Mouse (Mus musculus): ENCODE data around the gene Rps18. TPM values are rescaled to one million over a fixed set of nuclear protein-coding genes. Genes with fewer than 3 reads are reported as not detected.
"Not testable (repeated sequence)": the region's sequence is repeated elsewhere in the genome, so short reads cannot be mapped to it uniquely, and the experiment has no call there.

Gene Rps18
- polyA plus RNA-seq, 1 experiment from 2014 or later: 2,014 TPM

DNA sequence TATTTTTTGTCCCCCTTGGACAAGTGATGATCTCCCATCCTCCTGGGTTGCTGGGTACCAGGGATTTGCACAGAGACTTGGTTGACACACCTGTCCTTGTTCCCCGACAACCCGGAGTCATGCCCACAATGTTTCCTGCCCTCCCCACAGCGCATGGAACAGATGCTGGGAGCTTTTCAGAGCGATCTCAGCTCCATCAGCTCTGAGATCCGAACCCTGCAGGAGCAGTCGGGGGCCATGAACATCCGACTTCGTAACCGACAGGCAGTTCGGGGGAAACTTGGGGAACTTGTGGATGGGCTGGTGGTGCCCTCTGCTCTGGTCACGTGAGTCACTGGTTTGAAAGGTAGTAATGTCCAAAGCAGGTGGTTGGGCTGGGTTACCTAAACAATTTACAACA, 2.6 kb upstream of the Rps18 start:
- ATAC-seq (ENCODE audit: low FRiP score, low TSS enrichment): no peak
- Histone ChIP-seq H3K36me3 (ENCODE audit: control insufficient read depth, insufficient read depth, low read length) (peaks cover 49% of the 10 kb centered on the region), H3K9me3 (ENCODE audit: control insufficient read depth, low read length) (no peaks in the 10 kb centered on the region), H3K4me1 (ENCODE audit: control insufficient read depth, insufficient read depth, low read length) (peaks cover 13% of the 10 kb centered on the region), H3K4me3 (ENCODE audit: low read length) (no peak overlapping the region), H3K27me3 (ENCODE audit: control insufficient read depth, insufficient read depth, low read length) (no peaks in the 10 kb centered on the region), H3K4me2 (replicated peaks; ENCODE audit: low read depth, low read length) (no peak overlapping the region), H3K27ac (ENCODE audit: low read depth, low read length) (no peak overlapping the region), H3K9ac (ENCODE audit: low read depth, low read length) (no peak overlapping the region)
- 96% methylated on average over 11 of the region's 11 CpGs for WGBS

DNA sequence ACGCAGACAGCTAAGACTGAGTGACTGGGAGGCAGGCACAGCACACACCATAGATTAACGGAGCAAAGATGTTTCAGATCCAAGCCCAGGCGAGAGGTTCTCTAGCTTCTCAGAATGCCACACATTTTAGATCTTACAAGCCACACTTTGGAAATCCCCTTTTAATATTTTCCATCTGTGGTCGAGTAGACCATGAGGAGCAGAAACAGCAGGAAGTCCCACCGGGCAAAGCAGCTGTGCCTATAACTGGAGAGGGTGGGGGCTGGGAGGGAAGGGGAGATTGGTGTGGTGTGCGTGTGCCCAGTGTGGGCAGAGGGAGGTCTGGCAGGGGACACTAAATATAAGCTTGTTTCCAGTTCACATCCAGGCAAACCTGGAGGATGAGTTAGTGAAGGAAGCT, 1.7 kb upstream of the Rps18 start:
- Histone ChIP-seq H3K4me2 (replicated peaks; ENCODE audit: low read depth, low read length) (no peak overlapping the region), H3K9ac (ENCODE audit: low read depth, low read length) (no peak overlapping the region), H3K27me3 (ENCODE audit: control insufficient read depth, insufficient read depth, low read length) (no peaks in the 10 kb centered on the region), H3K27ac (ENCODE audit: low read depth, low read length) (no peak overlapping the region), H3K4me1 (ENCODE audit: control insufficient read depth, insufficient read depth, low read length) (peaks cover 23% of the 10 kb centered on the region), H3K36me3 (ENCODE audit: control insufficient read depth, insufficient read depth, low read length) (peaks cover 49% of the 10 kb centered on the region), H3K9me3 (ENCODE audit: control insufficient read depth, low read length) (no peaks in the 10 kb centered on the region), H3K4me3 (ENCODE audit: low read length) (no peak overlapping the region)
- ATAC-seq (ENCODE audit: low FRiP score, low TSS enrichment): no peak
- 89% methylated on average over 6 of the region's 6 CpGs for WGBS

DNA sequence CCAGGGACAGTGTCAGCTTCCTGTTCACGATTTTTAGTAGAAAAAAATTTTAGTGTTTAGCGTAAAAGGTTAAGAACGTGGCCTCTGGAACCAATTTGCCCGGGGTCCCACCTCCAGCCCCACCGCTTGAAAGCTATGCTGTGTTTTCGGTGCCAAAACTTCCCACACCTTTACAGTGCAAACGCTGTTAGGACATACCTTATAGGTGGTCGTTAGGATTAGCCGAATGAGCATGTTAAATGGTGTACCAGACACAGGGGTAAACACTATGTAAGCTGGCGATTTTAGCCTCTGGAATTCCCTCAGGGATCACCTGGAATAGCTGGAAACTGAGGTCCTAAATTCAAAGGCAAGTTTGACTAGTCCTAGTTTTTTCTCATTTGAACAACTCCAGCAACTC, 535 bp upstream of the Rps18 start:
- ATAC-seq (ENCODE audit: low FRiP score, low TSS enrichment): no peak
- peak overlapping the region; percentile 87 for H3K4me2 ChIP-seq (replicated peaks; ENCODE audit: low read depth, low read length)
- 8% methylated on average over 10 of the region's 10 CpGs for WGBS
- no peaks in the 10 kb centered on the region for H3K9me3 ChIP-seq (ENCODE audit: control insufficient read depth, low read length)
- H3K9ac ChIP-seq (ENCODE audit: low read depth, low read length): peak overlapping the region; percentile 79
- peaks cover 28% of the 10 kb centered on the region for H3K4me1 ChIP-seq (ENCODE audit: control insufficient read depth, insufficient read depth, low read length)
- H3K4me3 ChIP-seq (ENCODE audit: low read length): peak overlapping the region; percentile 80
- H3K27ac ChIP-seq (ENCODE audit: low read depth, low read length): peak overlapping the region; percentile 88; the same call in 1 of the 2 replicates
- peaks cover 54% of the 10 kb centered on the region for H3K36me3 ChIP-seq (ENCODE audit: control insufficient read depth, insufficient read depth, low read length)
- no peaks in the 10 kb centered on the region for H3K27me3 ChIP-seq (ENCODE audit: control insufficient read depth, insufficient read depth, low read length)

DNA sequence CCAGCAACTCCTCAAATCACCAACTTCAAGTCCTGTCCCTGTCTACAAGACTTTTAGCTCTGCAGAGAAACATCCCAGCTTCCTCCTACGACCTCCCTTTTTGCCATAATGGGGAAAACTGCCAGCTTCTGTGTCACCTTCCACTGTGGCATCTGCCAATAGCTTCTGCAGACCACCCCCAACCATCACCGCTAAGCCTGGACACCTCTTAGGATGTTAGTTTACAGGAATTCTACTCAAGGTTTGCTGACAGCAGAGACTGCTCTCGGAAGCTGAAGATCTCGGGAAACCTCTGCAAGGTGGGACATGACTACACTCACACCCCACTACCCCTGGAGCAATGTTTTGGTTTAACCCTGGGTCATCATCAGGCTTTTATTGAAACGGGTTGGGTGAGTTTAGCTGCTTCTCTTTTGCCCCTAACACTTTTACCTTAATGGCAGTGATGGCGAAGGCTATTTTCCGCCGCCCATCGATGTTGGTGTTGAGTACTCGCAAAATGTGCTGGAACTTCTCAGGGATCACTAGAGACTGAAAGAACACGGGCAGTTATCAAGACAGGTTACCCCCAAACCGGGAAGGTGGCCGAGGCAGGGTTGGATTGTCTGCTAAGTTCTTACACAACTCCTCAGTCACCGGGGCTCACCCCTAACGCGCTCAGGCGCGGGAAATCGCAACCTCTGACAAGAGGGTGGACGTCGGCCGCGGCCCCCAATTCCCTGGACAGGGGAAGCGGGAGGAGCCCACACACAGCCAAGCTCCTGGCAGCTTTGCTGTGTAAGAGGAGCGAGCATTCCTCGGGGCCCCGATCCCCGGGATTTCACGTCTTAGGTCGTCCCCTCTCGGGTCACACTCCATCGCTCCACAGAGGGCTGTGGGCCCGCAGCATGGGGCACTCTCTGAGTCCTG, 901 bp downstream of the Rps18 start:
- peak overlapping the region; percentile 80 for H3K4me3 ChIP-seq (ENCODE audit: low read length)
- H3K9ac ChIP-seq (ENCODE audit: low read depth, low read length): peak overlapping the region; percentile 95
- peak overlapping the region; percentile 91 for H3K27ac ChIP-seq (ENCODE audit: low read depth, low read length)
- under 1% methylated on average over 33 of the region's 33 CpGs for WGBS
- H3K9me3 ChIP-seq (ENCODE audit: control insufficient read depth, low read length): no peaks in the 10 kb centered on the region
- peak overlapping the region; percentile 89 for H3K4me2 ChIP-seq (replicated peaks; ENCODE audit: low read depth, low read length)
- ATAC-seq (ENCODE audit: low FRiP score, low TSS enrichment): peak; percentile 10
- H3K4me1 ChIP-seq (ENCODE audit: control insufficient read depth, insufficient read depth, low read length): peaks cover 39% of the 10 kb centered on the region
- peaks cover 47% of the 10 kb centered on the region for H3K36me3 ChIP-seq (ENCODE audit: control insufficient read depth, insufficient read depth, low read length)
- no peaks in the 10 kb centered on the region for H3K27me3 ChIP-seq (ENCODE audit: control insufficient read depth, insufficient read depth, low read length)

DNA sequence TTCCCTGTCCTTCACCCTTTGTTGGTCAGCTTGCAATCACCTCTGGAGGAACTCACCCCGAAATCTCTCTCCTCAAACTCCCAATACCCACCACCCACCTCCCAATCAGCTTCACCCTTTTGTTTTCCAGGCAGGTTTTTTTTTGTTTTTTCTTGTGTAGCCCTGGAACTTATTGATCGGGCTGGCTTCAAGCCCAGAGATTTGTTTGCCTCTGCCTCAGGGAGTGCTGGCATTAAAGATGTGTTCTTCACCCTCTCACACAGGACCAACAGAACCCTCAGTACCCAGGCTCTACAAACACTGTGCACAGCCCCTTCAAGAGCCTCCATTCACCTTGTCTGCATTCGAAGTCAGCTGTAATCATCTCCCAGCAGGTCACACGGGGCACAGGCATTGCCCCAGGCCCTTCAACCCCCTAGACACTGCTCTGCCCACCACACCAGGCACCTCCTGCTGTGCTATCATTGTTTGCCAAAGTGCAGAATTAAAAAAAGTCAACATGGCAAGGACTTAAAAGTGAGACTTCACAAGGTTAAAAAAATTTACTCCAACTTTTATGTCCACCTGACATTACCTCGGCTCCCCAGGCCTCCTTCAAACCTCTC, 1.7 kb downstream of the Rps18 start:
- WGBS: 47% methylated on average over 5 of the region's 5 CpGs
- Histone ChIP-seq H3K27me3 (ENCODE audit: control insufficient read depth, insufficient read depth, low read length) (no peaks in the 10 kb centered on the region), H3K4me3 (ENCODE audit: low read length) (peak overlapping the region; percentile 80), H3K27ac (ENCODE audit: low read depth, low read length) (peak overlapping the region; percentile 91; the same call in 1 of the 2 replicates), H3K9ac (ENCODE audit: low read depth, low read length) (peak overlapping the region; percentile 95), H3K4me2 (replicated peaks; ENCODE audit: low read depth, low read length) (peak overlapping the region; percentile 89), H3K36me3 (ENCODE audit: control insufficient read depth, insufficient read depth, low read length) (peaks cover 46% of the 10 kb centered on the region), H3K4me1 (ENCODE audit: control insufficient read depth, insufficient read depth, low read length) (peaks cover 39% of the 10 kb centered on the region), H3K9me3 (ENCODE audit: control insufficient read depth, low read length) (no peaks in the 10 kb centered on the region)
- ATAC-seq (ENCODE audit: low FRiP score, low TSS enrichment): no peak

DNA sequence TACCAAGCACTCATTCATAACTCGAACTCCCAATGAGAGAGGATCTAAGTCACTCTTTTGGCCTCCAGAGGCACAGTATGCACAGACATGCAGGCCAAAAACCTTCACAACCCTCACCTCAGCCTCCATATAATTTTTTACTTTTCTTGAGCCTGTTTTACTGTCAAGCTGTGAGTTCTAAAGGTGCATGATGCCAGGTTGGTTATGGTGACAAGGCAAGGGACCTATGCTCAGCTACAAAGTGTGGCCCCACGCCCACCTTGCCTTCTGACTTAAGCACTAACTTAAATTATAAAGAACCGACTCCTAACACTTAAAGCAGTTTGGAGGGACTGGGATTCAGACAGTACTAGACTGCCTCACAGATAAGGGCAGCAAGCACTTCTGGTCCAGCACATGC, 2.5 kb downstream of the Rps18 start:
- Histone ChIP-seq H3K27ac (ENCODE audit: low read depth, low read length) (no peak overlapping the region; the same call in 1 of the 2 replicates), H3K9me3 (ENCODE audit: control insufficient read depth, low read length) (no peaks in the 10 kb centered on the region), H3K4me2 (replicated peaks; ENCODE audit: low read depth, low read length) (peak overlapping the region; percentile 89), H3K36me3 (ENCODE audit: control insufficient read depth, insufficient read depth, low read length) (peaks cover 52% of the 10 kb centered on the region), H3K9ac (ENCODE audit: low read depth, low read length) (peak overlapping the region; percentile 95; the same call in 1 of the 2 replicates), H3K4me3 (ENCODE audit: low read length) (peak overlapping the region; percentile 80; the same call in 1 of the 2 replicates), H3K4me1 (ENCODE audit: control insufficient read depth, insufficient read depth, low read length) (peaks cover 39% of the 10 kb centered on the region), H3K27me3 (ENCODE audit: control insufficient read depth, insufficient read depth, low read length) (no peaks in the 10 kb centered on the region)
- WGBS: 92% methylated on average over 3 of the region's 3 CpGs
- ATAC-seq (ENCODE audit: low FRiP score, low TSS enrichment): no peak

DNA sequence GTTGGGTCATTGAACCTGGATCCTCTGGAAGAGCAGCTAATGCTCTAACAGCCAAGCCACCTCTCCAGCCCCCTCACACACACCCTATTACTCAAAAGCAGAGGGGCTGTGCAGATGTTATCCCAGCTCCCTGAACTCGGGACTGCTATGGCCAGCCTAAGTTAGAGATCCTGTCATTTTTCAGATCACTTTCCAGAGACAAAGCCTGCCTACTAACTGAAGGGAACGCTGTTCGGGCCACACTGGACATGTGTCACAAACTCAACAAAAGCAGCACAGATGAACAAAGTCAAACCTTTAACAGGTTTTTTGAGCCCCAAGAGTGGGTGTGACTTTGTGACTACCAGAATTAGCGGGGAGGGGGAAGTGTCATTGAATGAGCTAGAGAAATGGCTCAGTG, 2.9 kb downstream of the Rps18 start:
- 0 out of 2 replicates have a peak overlapping the region, but pooled peaks have one; percentile 2 for H3K27ac ChIP-seq (ENCODE audit: low read depth, low read length)
- ATAC-seq (ENCODE audit: low FRiP score, low TSS enrichment): no peak
- no peaks in the 10 kb centered on the region for H3K27me3 ChIP-seq (ENCODE audit: control insufficient read depth, insufficient read depth, low read length)
- 83% methylated on average over 4 of the region's 4 CpGs for WGBS
- no peaks in the 10 kb centered on the region for H3K9me3 ChIP-seq (ENCODE audit: control insufficient read depth, low read length)
- H3K36me3 ChIP-seq (ENCODE audit: control insufficient read depth, insufficient read depth, low read length): peaks cover 54% of the 10 kb centered on the region
- peak overlapping the region; percentile 80; the same call in 1 of the 2 replicates for H3K4me3 ChIP-seq (ENCODE audit: low read length)
- H3K4me1 ChIP-seq (ENCODE audit: control insufficient read depth, insufficient read depth, low read length): peaks cover 39% of the 10 kb centered on the region
- H3K4me2 ChIP-seq (replicated peaks; ENCODE audit: low read depth, low read length): peak overlapping the region; percentile 89; the same call in 1 of the 2 replicates
- H3K9ac ChIP-seq (ENCODE audit: low read depth, low read length): peak overlapping the region; percentile 95; the same call in 1 of the 2 replicates

DNA sequence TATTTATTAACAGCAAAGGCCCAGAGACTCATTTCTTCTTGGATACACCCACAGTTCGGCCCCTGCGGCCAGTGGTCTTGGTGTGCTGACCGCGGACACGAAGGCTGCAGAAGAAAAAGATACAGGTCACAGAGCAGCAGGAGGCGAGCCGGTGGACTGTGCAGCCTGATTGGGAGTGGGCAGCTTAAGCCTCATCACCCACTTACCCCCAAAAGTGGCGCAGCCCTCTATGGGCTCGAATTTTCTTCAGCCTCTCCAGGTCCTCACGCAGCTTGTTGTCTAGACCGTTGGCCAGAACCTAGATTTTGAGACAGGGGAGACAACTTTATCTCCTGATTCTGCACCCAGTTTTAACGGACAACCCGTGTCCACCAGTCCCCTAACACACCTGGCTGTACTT, 3.8 kb downstream of the Rps18 start:
- ATAC-seq (ENCODE audit: low FRiP score, low TSS enrichment); H3K27me3 ChIP-seq (ENCODE audit: control insufficient read depth, insufficient read depth, low read length); H3K27ac ChIP-seq (ENCODE audit: low read depth, low read length); H3K9me3 ChIP-seq (ENCODE audit: control insufficient read depth, low read length): not testable (repeated sequence)
- peak overlapping the region; percentile 65; the same call in 1 of the 2 replicates for H3K9ac ChIP-seq (ENCODE audit: low read depth, low read length)
- peak overlapping the region; percentile 81 for H3K4me2 ChIP-seq (replicated peaks; ENCODE audit: low read depth, low read length)
- WGBS: 68% methylated on average over 13 of the region's 13 CpGs
- H3K36me3 ChIP-seq (ENCODE audit: control insufficient read depth, insufficient read depth, low read length): peaks cover 60% of the 10 kb centered on the region
- peak overlapping the region; percentile 36; the same call in 1 of the 2 replicates for H3K4me3 ChIP-seq (ENCODE audit: low read length)
- peaks cover 39% of the 10 kb centered on the region for H3K4me1 ChIP-seq (ENCODE audit: control insufficient read depth, insufficient read depth, low read length)
